Mouse (Mus musculus) right cerebral cortex, adult 2 months (tissue): ENCODE measurements around the gene Pigx.

Source experiments
- DNase-seq, 2 experiments: peaks; one replicate each; pipeline ENCODE4 v3.0.0; 2021 to 2022; ENCODE audit warnings: low spot score in 2 of 2

Gene Pigx

DNA sequence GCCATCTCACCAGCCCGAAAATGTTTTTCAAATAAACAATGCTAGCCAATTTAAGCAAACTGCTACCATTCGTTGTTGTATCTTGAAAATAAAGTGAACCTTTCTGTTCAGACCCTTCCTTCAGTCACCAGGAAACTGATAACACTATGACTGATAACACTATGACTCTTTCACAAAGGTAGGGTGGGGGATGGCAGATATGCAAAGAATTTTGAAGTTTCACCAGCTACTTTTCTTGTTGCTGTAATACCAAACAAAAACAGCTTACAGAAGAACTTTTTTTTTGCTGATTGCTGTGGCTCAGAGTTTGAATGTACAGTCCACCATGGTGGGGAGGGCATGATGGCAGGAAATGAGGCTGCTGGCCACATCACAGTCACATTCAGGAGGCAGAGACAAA, 37.3 kb downstream of the Pigx start:
- no peak for DNase-seq

DNA sequence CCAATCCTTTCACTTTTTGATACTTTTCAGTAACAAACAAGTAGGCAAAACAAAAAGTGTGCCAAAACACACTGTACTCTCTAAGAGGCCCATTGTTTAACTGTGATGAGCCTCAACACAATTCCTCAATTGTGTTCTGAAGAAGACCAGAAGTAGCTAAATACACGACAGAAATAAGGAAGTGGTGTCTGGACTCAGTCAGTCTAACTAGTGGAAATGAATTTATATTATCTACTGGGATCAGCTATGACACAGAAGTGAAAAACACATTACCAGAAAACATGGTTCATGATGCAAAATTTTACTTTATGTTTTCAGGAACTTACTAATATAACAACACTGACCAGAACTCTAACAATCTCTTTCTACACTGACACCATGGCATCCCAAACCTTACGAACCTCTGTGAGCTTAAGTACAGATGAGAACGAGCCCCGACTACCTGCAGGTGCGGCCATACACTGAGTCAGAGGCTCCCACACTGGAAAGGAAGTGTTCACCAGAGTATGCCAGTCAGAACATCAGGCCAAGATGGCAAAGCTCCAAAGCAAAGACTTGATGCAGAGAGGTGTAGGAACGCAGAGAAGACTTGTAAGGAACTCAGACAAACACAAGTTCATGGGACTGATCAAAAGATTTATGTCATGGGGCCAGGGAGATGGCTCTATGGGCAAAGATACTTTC, 39.6 kb downstream of the Pigx start:
- DNase-seq = no peak

DNA sequence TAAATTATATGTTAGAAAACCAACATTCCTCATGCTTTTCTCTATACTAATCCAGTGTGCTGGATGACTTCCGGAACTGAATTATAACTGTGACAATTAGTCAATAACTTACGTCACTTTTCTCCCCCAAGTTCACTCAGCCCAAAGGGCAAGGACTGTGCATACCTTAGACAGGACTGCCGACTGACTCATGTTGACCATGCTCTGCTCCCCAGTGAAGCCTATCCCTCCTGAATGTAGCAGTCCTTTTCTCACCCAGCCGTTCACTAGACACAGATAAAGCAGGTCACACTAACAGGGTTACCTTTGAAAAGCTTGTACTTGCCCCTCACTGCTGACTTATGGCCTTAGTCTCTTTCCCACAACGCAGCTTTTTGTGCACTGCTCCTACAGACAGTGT, 40.7 kb downstream of the Pigx start:
- no peak for DNase-seq

DNA sequence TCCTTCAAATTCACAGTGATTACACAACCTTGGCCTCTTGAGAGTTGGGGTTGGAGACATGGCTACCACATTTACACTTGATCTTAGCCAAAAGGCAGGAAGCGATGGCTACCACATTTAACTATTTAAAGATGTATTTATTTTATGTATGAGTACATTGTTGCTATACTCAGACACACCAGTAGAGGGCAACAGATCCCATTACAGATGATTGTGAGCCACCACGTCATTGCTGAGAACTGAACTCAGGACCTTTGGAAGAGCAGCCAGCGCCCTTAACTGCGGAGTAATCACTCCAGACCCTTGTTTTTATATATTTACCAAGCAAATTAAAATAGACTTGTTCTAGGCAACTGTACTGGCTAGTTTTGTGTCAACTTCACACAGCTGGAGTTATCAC, 57.2 kb downstream of the Pigx start:
- DNase-seq = no peak
